8 mouse cellular contexts compared by ENCODE assay signal in the genomic region with DNA sequence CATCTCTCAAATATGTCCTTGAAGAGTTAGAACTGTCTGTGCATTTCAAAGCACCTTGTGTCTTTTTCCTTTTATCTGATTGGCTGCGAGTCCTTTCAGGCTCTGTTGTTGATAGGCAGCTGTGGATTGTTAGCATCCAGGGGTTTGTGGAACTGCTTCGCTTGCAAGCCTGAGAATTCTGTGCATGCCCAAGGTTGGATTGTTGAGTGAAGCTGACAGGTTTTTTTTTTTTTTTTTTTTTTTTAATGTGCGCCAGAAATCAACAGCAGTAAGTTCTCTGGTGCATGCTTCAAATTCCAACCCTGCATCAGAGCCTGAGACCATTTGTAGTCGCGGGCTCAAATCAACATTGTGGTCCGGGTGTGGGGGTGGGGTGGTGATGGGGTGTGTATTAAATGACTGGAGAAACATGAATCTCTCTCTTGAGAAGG.
DNase-seq lines count a peak whose midpoint lies in the region; ATAC-seq and TF ChIP-seq lines count a peak whose summit lies in the region.

No protein-coding gene starts in this region.

- ATAC-seq in heart, postnatal 0 days (ENCODE audit: insufficient read depth, low read depth), result peak; percentile 36; the same call in 1 of the 2 replicates
- peak; percentile 41 for ATAC-seq in limb, embryonic 11.5 days (ENCODE audit: insufficient number of reproducible peaks, low FRiP score, low TSS enrichment, low read depth)
- ATAC-seq in neural tube, embryonic 12.5 days (ENCODE audit: low FRiP score, low read depth), result no peak

- intact Hi-C loops in heart, postnatal 36 days (cut with DNase I), result loop anchor here (2.0 kb wide), 1 partner anchor 16 kb away; no protein-coding TSS in a partner anchor

- H3K27me3 ChIP-seq in heart, postnatal 0 days (ENCODE audit: control insufficient read depth, insufficient read depth, low read length), result no peaks in the 10 kb centered on the region
- no peaks in the 10 kb centered on the region for H3K27me3 ChIP-seq in limb, embryonic 11.5 days (ENCODE audit: control insufficient read depth, insufficient read depth, low read length)
- H3K27me3 ChIP-seq in neural tube, embryonic 12.5 days (replicated peaks), result no peaks in the 10 kb centered on the region

- DNase-seq in heart, adult 11 months, result peak; percentile 87
- DNase-seq in heart, postnatal 36 days, result no peak
- peak; percentile 38 for DNase-seq in heart, postnatal 0 days (ENCODE audit: low spot score)
- DNase-seq in limb, embryonic 11.5 days (ENCODE audit: low spot score), result peak; percentile 32
- no peak for DNase-seq in spleen, postnatal 4 days (ENCODE audit: low spot score in 2 of 2)
- DNase-seq in adrenal gland, postnatal 36 days, result no peak
- DNase-seq in frontal cortex, postnatal 10 days (ENCODE audit: low spot score in 2 of 2), result no peak

- H3K36me3 ChIP-seq in heart, postnatal 0 days (replicated peaks; ENCODE audit: control insufficient read depth, insufficient read depth, low read length), result no peaks in the 10 kb centered on the region
- H3K36me3 ChIP-seq in limb, embryonic 11.5 days (ENCODE audit: control insufficient read depth, insufficient read depth, low read length), result no peaks in the 10 kb centered on the region
- H3K36me3 ChIP-seq in neural tube, embryonic 12.5 days, result no peaks in the 10 kb centered on the region

- H3K9ac ChIP-seq in heart, postnatal 0 days (replicated peaks; ENCODE audit: low read depth, low read length), result peak overlapping the region; percentile 66; the same call in 1 of the 2 replicates
- H3K9ac ChIP-seq in limb, embryonic 11.5 days (ENCODE audit: low read length), result no peak overlapping the region
- no peak overlapping the region for H3K9ac ChIP-seq in neural tube, embryonic 12.5 days

- 15% methylated on average over 6 of the region's 6 CpGs for WGBS in heart, postnatal 0 days
- 30% methylated on average over 6 of the region's 6 CpGs for WGBS in limb, embryonic 11.5 days
- 38% methylated on average over 6 of the region's 6 CpGs for WGBS in neural tube, embryonic 12.5 days

- TF ChIP-seq CTCF in heart, postnatal 0 days (IDR thresholded peaks at IDR 0.05; ENCODE audit: low read depth), result no peak

- no peak for TF ChIP-seq EP300 in heart, postnatal 0 days (IDR thresholded peaks at IDR 0.05; ENCODE audit: low read depth)

- peak overlapping the region; percentile 90 for H3K27ac ChIP-seq in heart, postnatal 0 days (ENCODE audit: low read depth)
- no peak overlapping the region for H3K27ac ChIP-seq in limb, embryonic 11.5 days (replicated peaks; ENCODE audit: low read depth, low read length)
- no peak overlapping the region for H3K27ac ChIP-seq in neural tube, embryonic 12.5 days

- peak overlapping the region; percentile 61 for H3K4me3 ChIP-seq in heart, postnatal 0 days (ENCODE audit: low read depth, low read length)
- no peak overlapping the region for H3K4me3 ChIP-seq in limb, embryonic 11.5 days (ENCODE audit: low read depth, low read length)
- no peak overlapping the region for H3K4me3 ChIP-seq in neural tube, embryonic 12.5 days

- peaks cover 12% of the 10 kb centered on the region; the same call in 1 of the 2 replicates for H3K4me1 ChIP-seq in heart, postnatal 0 days (ENCODE audit: control insufficient read depth, insufficient read depth)
- H3K4me1 ChIP-seq in limb, embryonic 11.5 days (ENCODE audit: control insufficient read depth, insufficient read depth, low read length), result no peaks in the 10 kb centered on the region
- peaks cover 9% of the 10 kb centered on the region for H3K4me1 ChIP-seq in neural tube, embryonic 12.5 days

- no peaks in the 10 kb centered on the region for H3K9me3 ChIP-seq in heart, postnatal 0 days (replicated peaks; ENCODE audit: control insufficient read depth, low read length)
- H3K9me3 ChIP-seq in limb, embryonic 11.5 days (ENCODE audit: control insufficient read depth, low read length), result no peaks in the 10 kb centered on the region
- H3K9me3 ChIP-seq in neural tube, embryonic 12.5 days, result no peaks in the 10 kb centered on the region

- H3K4me2 ChIP-seq in heart, postnatal 0 days (ENCODE audit: low read depth, low read length), result peak overlapping the region; percentile 70
- H3K4me2 ChIP-seq in limb, embryonic 11.5 days (ENCODE audit: low read depth, severe bottlenecking), result peak overlapping the region; percentile 67
- peak overlapping the region; percentile 73 for H3K4me2 ChIP-seq in neural tube, embryonic 12.5 days (replicated peaks)

Comparison
In these comparisons a context has a peak if more than half of its experiments do, and no peak if none do; other contexts are left out.
1. DNase-seq: peak in heart, adult 11 months (single experiment), heart, postnatal 0 days (single experiment) and limb, embryonic 11.5 days (single experiment); none in heart, postnatal 36 days (0 of 2), spleen, postnatal 4 days (0 of 2), adrenal gland, postnatal 36 days (0 of 2) and frontal cortex, postnatal 10 days (0 of 2).
2. Peak in every context shown above with its lines, with median percentiles within 50 percentile points of each other: H3K4me2 ChIP-seq.